Mouse (Mus musculus): Measurements from ENCODE around the gene Eif3l.

GRCm38 (mm10) chr15:79123751-79124150 lies 48.8 kb downstream of the Eif3l start:
- TF ChIP-seq CTCF (IDR thresholded peaks at IDR 0.05; ENCODE audit: control insufficient read depth, insufficient read depth, low read length) (no peak), POLR2A (IDR thresholded peaks at IDR 0.05; ENCODE audit: borderline replicate concordance, control insufficient read depth, low read depth, low read length) (no peak)

All from bone marrow, adult 2 months (tissue).